Mouse (Mus musculus) ovary, adult 18-20 months (tissue): ENCODE data around the gene Arhgap22.
A peak's percentile ranks its signal among the peaks of the same experiment; 100 is the strongest.

Experiments used
- DNase-seq: peaks from one replicate; pipeline ENCODE4 v3.0.0; 2022; ENCODE audit warnings: low spot score, mixed read lengths

Gene Arhgap22

GRCm38 (mm10) chr14:33214767-33215128, 922 bp downstream of the Arhgap22 start:
- DNase-seq = no peak

GRCm38 (mm10) chr14:33215163-33215562, 1.3 kb downstream of the Arhgap22 start:
- DNase-seq = no peak

- DNase-seq = no peak
Measured at GRCm38 (mm10) chr14:33216343-33217208, 2.8 kb downstream of the Arhgap22 start.

GRCm38 (mm10) chr14:33225235-33225634, 11.4 kb downstream of the Arhgap22 start:
- DNase-seq = no peak

GRCm38 (mm10) chr14:33230672-33231071, 16.8 kb downstream of the Arhgap22 start:
- no peak for DNase-seq

GRCm38 (mm10) chr14:33231311-33231710, 17.5 kb downstream of the Arhgap22 start:
- no peak for DNase-seq

- DNase-seq = no peak
Measured at GRCm38 (mm10) chr14:33232048-33232447, 18.2 kb downstream of the Arhgap22 start.

- DNase-seq = no peak
Measured at GRCm38 (mm10) chr14:33235661-33236060, 21.8 kb downstream of the Arhgap22 start.

- DNase-seq = no peak
Measured at GRCm38 (mm10) chr14:33240400-33240799, 26.6 kb downstream of the Arhgap22 start.

- no peak for DNase-seq
Measured at GRCm38 (mm10) chr14:33243261-33243660, 29.4 kb downstream of the Arhgap22 start.

GRCm38 (mm10) chr14:33244519-33244918, 30.7 kb downstream of the Arhgap22 start:
- DNase-seq = no peak

- no peak for DNase-seq
Measured at GRCm38 (mm10) chr14:33244946-33245345, 31.1 kb downstream of the Arhgap22 start.

- DNase-seq = no peak
Measured at GRCm38 (mm10) chr14:33246476-33246875, 32.6 kb downstream of the Arhgap22 start.

- peak; percentile 37 for DNase-seq
Measured at GRCm38 (mm10) chr14:33247623-33248022, 33.8 kb downstream of the Arhgap22 start.

GRCm38 (mm10) chr14:33248741-33249140, 34.9 kb downstream of the Arhgap22 start:
- DNase-seq = no peak

GRCm38 (mm10) chr14:33250215-33250939, 36.6 kb downstream of the Arhgap22 start:
- peak; percentile 26 for DNase-seq

- no peak for DNase-seq
Measured at GRCm38 (mm10) chr14:33250956-33251745, 37.3 kb downstream of the Arhgap22 start.

- DNase-seq = no peak
Measured at GRCm38 (mm10) chr14:33258256-33258655, 44.4 kb downstream of the Arhgap22 start.

- DNase-seq = no peak
Measured at GRCm38 (mm10) chr14:33260131-33260530, 46.3 kb downstream of the Arhgap22 start.

GRCm38 (mm10) chr14:33264795-33265194, 51.0 kb downstream of the Arhgap22 start:
- no peak for DNase-seq

- no peak for DNase-seq
Measured at GRCm38 (mm10) chr14:33276240-33276639, 62.4 kb downstream of the Arhgap22 start.

GRCm38 (mm10) chr14:33278374-33278773, 64.5 kb downstream of the Arhgap22 start:
- no peak for DNase-seq
